Mouse (Mus musculus): ENCODE measurements around the gene Moap1.
A peak's percentile ranks its signal among the peaks of the same experiment; 100 is the strongest.

Gene Moap1

GRCm38 (mm10) chr12:102742056-102742455 is 1.4 kb downstream of the Moap1 start:
- no peak for DNase-seq (ENCODE audit: low spot score)

GRCm38 (mm10) chr12:102740285-102740684 is 3.2 kb downstream of the Moap1 start:
- no peak for DNase-seq (ENCODE audit: low spot score)

DNA sequence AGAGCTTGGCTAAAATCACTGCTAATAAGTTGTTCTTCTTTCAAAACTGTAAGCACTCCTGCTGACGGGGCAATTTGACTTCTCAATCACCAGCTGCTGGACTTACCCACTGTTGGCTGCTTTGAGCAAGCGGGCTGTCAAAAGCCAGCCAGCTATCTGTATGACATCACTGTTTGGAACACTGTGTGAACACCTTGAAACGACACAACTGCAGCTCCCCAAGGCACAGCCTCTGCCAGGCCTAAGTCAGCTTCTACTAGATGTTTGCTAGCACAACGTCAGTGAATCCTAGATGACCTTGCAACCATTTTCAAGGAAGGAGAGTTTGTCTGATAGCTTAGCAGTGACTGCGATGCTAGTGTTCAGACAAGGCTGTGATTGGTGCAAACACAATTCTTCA is 4.4 kb downstream of the Moap1 start:
- no peak for DNase-seq (ENCODE audit: low spot score)

DNA sequence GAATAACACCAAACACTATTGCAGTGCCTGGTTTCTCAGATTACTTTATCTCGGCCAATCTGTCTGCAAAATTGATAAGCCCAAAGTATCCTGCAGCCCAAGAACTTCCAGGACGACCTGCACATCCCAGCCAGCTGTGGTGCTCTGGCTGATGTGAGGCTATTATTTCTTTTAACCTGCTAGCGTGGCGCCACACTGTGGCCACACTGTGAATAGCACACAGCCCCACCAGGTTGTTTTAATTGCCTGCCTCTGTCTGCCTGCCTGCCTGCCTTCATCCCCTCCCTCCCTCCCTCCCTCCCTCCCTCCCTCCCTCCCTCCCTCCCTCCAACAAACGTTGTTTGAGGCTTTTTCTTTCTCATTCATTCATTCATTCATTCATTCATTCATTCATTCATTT is 10.1 kb downstream of the Moap1 start:
- peak; percentile 49 for DNase-seq (ENCODE audit: low spot score)

GRCm38 (mm10) chr12:102730798-102731619 is 12.5 kb downstream of the Moap1 start:
- no peak for DNase-seq (ENCODE audit: low spot score)

DNA sequence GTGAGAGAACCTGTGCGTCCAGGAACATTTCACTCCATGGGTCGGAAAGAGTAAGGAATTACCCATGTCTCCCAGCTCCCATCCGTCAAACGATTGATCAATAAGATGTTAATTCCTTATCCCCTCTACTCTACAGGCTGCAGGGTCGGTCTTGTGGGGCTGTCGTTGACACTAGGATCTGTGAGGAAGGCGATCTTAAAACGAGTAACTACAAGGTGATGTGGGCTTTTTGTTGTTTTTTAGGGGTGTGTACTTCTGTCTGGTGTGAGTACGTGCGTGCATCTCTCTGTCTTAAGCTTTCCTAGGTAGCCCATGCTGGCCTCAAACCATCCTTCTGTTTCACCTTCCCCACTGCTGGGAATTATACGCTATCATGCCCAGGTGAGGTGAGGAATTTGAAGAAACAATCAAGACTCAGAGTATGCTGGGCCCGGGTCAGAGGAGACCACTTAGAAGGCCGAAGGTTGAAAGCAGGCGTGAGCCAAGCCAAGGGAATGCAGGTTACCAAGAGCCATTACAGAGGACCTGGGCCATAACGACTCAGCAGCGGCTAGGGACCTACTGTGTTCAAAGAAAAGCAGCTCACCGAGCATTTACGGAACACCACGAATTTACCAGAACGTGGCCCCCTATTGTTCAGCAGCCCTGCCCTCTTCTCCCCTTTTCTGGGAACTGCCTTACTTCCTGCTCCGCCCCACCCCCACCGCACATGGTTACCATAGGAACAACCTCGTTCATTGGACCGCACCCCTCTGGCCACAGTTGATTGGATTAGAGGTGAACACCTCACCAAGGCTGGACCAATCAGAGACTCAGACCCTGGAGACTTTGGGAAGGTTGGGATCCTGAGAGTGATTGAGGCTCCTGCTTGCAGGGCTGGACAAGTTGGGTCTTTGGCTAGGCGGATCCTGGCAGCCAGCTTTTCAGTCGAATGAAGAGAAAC is 13.3 kb downstream of the Moap1 start:
- peak; percentile 67 for DNase-seq (ENCODE audit: low spot score)

GRCm38 (mm10) chr12:102725761-102726175 is 17.7 kb downstream of the Moap1 start:
- no peak for DNase-seq (ENCODE audit: low spot score)

- no peak for DNase-seq (ENCODE audit: low spot score)
Measured at GRCm38 (mm10) chr12:102725146-102725545, 18.3 kb downstream of the Moap1 start.

DNA sequence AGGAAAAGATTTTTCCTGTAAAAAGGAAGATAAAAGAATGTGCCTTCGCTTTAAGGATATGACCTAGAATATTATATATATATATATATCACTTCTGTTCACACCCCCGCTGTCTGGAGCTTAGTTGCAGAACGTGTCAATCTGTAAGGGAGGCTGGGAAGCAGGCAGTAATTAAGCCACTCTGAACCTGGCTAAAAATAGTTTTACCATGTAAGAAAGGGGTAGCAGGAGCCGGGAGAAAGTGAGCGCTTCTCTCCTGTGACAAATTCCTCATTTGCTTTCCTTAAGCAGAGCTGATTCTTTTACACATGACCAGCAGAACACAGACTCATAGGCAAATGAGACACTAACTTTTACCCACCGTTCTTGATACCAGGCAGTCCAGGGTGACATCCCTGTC is 19.6 kb downstream of the Moap1 start:
- DNase-seq (ENCODE audit: low spot score) = no peak

GRCm38 (mm10) chr12:102722966-102723365 is 20.5 kb downstream of the Moap1 start:
- no peak for DNase-seq (ENCODE audit: low spot score)

DNA sequence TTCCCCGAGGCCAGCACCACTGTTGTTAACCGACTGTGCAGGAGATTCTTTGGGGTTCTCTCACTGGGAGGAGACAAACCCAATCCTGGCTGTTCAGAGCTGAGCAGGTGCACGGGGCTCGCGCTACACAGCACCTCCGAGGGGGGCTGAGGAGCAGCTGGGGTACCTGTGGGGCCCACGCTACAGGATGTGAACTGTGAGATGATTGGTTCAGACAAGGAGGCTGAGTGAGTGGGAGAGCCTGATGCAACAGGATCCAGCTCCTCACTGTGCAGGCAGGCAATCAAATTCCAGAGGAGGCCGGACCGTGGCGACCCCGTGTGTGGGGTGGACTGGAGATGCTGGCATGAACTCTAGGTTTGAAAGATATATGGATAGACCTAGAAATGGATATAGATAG is 21.0 kb downstream of the Moap1 start:
- DNase-seq (ENCODE audit: low spot score) = no peak

- no peak for DNase-seq (ENCODE audit: low spot score)
Measured at GRCm38 (mm10) chr12:102719552-102720315, 23.7 kb downstream of the Moap1 start.

- no peak for DNase-seq (ENCODE audit: low spot score)
Measured at GRCm38 (mm10) chr12:102714654-102715395, 28.6 kb downstream of the Moap1 start.

- DNase-seq (ENCODE audit: low spot score) = no peak
Measured at GRCm38 (mm10) chr12:102714116-102714515, 29.3 kb downstream of the Moap1 start.

GRCm38 (mm10) chr12:102713153-102713865 is 30.2 kb downstream of the Moap1 start:
- no peak for DNase-seq (ENCODE audit: low spot score)

GRCm38 (mm10) chr12:102710851-102711375 is 32.5 kb downstream of the Moap1 start:
- no peak for DNase-seq (ENCODE audit: low spot score)

- no peak for DNase-seq (ENCODE audit: low spot score)
Measured at GRCm38 (mm10) chr12:102709896-102710295, 33.6 kb downstream of the Moap1 start.

DNA sequence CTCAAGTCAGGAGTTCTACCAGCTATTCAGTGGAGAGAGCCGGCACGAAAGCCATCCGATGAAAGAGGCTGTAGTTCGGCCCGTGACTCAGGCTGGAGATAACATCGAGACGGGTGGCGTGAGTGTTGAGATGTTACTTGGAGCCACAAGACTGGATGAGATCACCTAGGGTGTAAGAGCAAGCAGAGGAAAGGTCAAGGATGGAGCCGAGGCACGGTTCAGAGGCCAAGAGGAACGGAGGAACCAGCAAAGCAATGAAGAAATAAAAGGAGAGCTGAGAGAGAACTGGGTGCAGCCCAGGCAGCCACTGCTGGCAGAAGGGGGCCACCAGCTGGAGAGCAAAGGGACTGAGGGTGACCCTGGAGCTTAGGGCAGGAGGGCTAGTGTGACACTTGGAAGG is 35.2 kb downstream of the Moap1 start:
- no peak for DNase-seq (ENCODE audit: low spot score)

GRCm38 (mm10) chr12:102706833-102707463 is 36.5 kb downstream of the Moap1 start:
- no peak for DNase-seq (ENCODE audit: low spot score)
